Mouse (Mus musculus): ENCODE results near the gene Fxyd3.

The Fxyd3 gene

DNA sequence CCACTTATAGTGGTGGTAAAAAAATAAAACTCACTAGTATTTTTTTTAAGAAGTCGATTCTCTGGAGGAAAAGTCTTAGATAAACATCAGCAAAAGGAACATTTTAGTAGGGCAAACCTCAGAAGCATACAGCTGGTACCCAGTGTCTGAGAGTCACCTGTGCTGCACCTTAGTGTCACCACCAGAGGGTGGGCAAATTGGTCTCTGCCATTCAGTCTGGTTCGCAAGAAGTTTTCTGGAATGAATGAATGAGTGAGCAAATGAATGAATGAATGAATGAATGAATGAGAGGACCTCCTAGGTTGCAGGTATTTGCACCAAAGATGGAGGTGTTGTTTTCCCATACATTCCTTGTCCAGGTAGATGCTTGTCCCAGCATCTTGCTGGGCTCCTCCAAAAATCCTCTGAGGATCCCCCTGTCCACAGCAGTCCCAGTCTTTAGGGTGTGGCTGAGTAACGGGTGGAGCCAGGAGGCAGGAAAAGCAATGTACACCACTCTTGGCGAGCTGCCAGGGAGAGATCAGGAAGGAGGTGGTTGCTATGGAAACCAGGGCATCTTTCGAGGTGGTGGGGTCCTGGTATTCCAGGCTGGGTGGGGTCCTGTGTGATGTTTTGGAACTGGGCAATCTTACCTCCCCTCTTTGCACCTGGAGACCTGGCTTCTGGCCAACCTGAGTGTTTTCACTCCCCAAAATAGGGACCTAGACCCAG lies 27.2 kb downstream of the Fxyd3 start:
- DNase-seq (ENCODE audit: low spot score) = no peak

DNA sequence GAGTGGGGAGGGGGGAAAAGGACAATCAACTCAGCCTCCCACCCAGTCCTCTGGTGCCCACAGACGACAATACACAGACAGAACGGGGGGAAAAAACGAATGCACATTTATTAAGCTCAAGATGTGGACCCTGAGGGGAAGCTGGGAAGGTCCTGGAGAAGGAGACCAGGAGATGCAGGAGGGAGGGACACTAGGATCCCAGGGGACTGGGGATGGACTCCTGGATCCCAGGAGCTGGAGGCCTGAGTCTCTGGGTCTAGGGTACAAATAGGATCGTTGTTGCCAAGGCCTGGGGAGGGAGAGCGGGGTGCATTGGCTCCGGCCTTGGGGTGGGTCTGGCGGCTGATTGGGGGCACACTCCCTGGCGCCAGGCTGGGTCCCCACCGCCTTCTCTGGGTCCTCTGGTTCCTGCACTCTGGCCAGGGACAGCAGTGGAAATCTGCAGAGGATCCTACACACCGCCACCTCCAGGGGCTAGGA lies 34.0 kb downstream of the Fxyd3 start, which contains the start of gene Fxyd5:
Gene Fxyd5, minus strand, starts transcription at position 51 of the 480 bp plus-strand sequence.
- no peak for DNase-seq (ENCODE audit: low spot score)

DNA sequence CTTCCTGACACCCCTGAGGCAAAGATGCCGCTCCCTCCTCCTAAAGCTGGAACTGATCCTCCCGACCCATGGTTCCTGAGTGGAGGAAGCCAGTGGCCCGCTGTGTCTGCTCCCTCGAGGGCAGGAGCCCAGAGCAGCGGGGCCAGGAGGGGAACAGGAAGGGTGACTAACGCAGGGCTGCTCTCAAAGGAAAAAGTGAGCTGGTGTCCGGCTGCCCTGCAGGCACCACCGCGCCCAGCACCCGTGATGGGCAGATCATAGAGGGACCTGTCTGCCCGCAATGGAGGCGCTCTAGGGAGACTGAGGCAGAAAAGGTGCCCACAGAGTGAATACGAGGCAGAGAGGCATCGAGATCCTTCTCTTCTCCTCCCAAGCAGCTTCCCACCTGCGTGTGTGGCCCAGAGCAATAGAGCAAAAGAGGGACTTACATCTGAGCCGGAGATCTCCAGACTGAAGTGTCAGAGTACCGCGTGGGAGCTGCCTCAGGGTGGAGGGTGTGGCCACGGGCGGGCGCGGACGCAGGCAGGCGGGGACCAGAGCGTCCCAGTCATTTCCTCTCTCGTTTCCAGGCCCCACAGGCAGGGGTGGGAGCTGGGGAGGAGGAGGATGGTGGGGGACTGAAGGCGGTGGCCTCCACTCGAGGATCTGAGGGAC lies 34.7 kb downstream of the Fxyd3 start:
- DNase-seq (ENCODE audit: low spot score) = peak; percentile 79

DNA sequence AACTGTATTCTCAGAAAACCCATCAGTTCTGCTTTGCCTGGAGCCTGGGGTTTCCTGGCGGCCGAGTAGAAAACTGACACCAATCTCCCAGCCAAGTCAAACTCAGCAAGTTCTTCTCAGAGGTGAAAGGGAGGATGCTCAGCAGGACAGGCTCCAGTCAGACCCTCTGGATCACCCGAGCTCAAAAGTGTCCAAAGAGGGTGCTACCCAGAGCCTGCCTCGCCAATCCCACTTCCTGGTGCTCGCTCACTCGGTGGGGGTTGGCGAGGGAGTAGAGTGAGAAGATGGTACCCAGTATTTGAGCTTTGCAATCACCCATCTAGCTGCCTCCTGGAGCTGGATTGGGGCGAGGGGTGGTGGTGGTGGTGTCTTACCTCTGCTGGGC lies 35.5 kb downstream of the Fxyd3 start:
- no peak for DNase-seq (ENCODE audit: low spot score)

DNA sequence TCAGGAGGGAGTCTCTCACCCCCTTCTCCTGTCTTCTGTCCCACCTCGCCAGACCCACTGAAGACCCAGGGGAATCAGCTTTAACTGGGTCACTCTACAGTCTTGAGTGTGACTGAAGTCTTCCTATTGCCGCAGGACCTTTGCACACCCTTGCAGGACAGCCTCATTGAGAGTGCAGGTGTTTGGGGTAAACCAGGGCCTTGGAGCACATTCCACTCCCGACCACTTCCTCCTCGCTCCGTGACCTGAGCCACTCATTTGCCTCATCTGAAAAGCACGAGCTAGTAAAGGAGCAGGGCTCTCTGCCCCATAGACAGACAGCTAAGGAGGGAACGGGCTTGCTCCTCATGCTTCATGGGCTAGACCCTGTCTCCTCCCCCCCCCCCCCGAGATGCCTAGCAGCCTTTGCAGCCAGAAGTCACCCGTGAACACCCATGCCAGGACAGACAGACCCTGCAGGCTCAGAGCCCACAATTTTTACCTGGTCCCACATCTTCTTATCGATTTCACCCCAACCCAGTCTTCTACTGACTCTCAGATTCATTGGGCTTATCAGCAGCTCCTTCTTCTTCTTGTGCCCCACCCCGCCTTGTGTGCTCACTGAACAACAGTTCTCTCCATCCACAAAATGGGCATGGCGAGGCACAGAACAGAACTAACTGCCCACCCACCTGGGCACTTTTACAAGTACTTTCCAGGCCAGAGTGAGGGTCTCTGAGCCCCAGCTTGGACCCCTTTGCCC lies 36.1 kb downstream of the Fxyd3 start:
- no peak for DNase-seq (ENCODE audit: low spot score)

DNA sequence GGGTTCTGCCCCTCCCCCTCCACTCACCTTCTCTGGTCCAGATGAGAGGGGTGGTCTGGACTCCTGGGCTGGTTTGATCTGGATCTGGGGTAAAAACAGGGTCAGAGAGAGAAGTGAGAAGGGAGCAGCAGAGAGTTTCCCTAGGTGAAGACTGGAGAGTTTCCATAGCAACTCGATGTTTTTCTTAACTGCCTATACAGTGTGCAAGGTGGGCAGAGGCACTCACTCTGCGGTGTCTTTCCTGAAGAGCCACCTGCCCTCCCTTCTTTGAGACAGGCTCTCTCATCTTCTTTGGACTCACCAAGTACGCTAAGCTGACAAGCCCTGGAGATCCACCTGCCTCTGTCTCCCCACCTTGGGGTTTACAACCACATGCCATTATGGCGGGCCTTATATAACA lies 37.5 kb downstream of the Fxyd3 start:
- no peak for DNase-seq (ENCODE audit: low spot score)

DNA sequence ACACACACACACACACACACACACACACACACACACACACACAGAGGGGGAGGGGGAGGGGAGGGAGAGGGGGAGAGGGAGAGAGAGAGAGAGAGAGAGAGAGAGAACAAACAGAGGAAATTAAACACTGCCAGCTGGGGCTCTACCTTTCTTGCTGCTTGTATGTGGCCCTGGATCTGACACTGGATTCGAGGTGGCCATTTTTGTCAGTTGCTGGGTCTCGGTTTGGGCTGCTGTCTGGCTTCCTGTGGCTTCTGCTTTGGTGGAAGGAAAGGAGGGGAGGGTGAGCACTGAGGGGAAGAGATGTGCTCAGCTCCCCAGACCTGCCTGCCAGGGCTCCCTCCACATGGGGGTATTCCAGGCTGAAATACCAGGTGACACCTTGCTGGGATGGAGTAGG lies 38.8 kb downstream of the Fxyd3 start:
- no peak for DNase-seq (ENCODE audit: low spot score)

DNA sequence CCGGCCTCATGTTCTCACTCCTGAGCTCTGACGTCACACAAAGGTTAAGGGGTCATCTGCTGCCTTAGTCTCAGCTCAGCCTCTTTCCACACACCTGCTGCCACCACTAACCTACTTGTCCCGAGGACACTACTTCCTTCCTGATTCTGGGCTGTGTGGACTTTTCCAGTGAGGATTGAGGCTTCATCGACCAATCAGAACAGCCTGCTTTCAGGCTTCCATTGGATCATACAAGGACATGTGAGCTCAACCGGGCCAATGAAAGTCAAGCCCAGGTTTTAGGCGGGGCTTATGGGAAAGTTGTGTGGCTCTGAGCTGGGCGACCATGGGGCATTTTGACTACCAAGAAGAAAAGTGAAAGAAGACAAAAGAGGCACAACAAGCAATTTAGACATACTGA lies 39.6 kb downstream of the Fxyd3 start:
- no peak for DNase-seq (ENCODE audit: low spot score)

DNA sequence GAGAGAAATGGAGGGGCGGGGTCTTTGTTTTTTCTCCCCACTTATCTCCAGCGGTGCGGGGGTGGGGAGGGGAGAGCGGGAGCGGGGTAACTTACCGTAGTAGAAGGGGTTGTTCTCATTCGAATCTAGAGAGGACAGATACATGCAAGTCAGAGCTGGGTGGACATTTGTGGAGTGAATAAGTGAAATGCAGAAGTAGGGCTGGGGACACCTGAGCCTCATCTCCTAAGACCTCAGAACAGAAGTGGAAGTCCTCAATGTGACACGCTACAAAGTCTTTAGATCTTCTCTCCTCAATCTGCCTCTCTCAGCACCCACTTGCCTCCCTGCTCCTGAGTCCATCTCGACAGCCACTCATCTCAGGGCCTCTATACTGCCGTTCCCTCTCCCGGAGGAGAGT lies 41.2 kb downstream of the Fxyd3 start:
- DNase-seq (ENCODE audit: low spot score) = no peak

DNA sequence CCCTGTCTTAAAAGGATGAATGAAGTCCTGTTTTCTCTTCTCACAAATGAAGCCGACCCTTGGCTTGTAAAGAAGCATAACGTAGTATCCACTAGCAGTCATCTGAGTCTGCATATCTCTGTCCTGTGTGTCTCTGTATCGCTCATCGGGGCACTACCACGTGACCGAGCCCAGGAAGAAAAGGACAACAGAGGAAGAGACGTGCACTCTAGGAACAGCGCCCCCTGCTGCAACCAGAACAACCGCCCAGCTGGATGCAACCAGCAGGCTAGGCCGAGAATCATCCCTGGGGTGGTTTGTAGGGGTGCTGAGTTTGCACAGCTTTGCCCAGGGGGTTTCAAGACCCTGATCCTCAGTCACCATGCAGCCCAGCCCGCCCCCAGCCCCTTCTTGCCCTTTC lies 41.7 kb downstream of the Fxyd3 start:
- DNase-seq (ENCODE audit: low spot score) = no peak

DNA sequence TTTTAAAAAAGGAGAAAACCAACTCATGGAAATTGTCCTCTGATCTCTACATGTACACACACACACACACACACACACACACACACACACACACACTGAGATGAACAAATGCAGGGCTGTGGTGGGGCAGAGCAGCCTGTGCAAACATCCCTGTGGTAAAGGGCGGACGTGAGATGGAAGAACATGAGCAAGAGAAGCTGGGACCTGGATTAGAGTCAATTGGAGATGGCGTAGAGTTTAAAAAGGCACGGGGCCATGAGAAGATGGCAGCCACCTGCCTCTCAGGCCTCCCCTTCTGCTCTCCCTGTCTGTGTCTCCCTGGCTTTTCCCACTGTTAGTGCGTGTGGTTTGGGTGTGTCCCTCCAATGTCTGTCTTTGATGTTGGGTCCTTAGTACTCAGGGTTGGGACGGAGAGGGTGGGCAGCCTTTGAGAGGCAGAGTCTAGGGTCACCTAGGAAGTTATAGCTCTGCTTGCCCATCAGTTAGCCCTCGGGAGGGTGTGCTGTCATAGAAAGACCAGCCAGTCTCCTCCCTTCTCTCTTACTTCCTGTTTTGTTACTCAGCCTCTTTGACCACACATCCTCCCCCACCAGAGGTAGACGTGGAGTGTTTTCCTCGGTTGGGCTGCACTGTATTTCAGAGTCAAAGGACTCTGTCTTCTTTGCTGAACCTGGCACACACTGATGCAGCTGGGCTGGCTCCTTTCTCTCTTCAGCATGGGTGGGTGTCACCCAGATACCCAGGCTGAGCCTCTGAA lies 42.9 kb downstream of the Fxyd3 start:
- DNase-seq (ENCODE audit: low spot score) = peak; percentile 73

DNA sequence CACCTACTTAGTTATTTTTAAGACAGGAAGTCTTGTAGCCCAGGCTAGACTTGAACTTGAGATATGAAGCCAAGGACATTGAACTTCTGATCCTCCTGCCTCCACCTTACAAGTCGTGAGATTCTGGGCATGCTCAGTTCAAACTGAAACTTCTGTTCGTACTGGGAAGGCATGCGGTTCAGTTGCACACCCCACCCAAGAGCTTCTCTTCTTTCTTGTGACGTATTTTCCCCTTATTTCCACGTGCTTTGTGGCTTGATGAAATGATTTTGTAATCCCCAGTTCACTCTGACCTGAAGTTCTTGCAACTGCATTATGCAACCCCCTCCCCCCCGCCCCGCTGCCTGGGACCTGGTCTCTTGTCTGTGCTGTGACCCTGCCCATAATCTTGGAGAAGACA lies 44.8 kb downstream of the Fxyd3 start:
- no peak for DNase-seq (ENCODE audit: low spot score)

DNA sequence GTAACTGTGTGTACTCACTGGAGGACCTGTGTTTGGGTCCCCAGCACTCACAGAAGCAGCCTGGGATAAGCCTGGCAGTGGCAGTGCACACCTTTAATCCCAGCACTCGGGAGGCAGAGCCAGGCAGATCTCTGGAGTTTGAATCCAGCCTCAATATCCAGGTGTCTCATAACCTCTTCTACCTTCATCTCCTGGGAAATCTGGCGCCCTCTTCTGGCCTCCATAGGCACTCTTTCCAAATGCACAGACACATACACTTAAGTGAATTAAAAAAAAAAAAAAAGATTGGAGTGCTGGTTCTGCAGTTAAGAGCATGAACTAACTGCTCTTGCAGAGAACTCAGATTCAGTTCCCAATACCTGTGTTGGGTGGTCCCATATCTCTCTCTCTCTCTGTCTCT lies 45.8 kb downstream of the Fxyd3 start:
- DNase-seq (ENCODE audit: low spot score) = no peak

DNA sequence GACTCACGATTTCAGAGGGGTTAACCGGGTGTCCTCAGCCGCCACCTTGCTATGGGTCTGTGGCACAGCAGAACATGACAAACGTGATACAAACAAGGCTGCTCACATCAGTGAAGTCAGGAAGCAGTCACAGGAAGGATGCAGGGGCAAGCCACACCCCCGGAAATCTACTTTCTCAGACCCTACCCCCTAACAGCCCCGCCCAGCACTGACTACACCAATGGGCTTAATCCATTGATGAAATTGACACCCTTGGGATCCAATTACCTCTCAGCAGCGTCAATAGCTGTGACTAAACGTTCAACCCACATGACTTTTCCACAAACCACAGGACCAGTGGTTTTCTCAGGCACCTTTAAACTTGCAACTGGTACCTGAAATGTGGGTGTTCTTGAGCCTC lies 47.9 kb downstream of the Fxyd3 start:
- DNase-seq (ENCODE audit: low spot score) = no peak

Measured in lung, postnatal 25 days (tissue).